Mouse (Mus musculus) heart, embryonic 11.5 days (tissue): ENCODE results near the gene Nrcam. TPM values are rescaled to one million over a fixed set of nuclear protein-coding genes. Genes with fewer than 3 reads are reported as not detected.
"Not testable (repeated sequence)": the region's sequence is repeated elsewhere in the genome, so short reads cannot be mapped to it uniquely, and the experiment has no call there.

ENCODE experiments used
- ATAC-seq: fragments of 200-750 bp; cut with Nextera tagmentation; replicated peaks from 2 replicates; pipeline ENCODE4 v1.8.0; 2017; ENCODE audit warnings: moderate library complexity; ENCODE audit not compliant: insufficient number of reproducible peaks, low FRiP score, low TSS enrichment
- H3K27ac ChIP-seq: fragments of 300-500 bp; sonication (generic); 2 replicates; pipeline ENCODE4 v1.5.1; 2014; ENCODE audit warnings: mild to moderate bottlenecking, low read depth, low read length
- H3K27me3 ChIP-seq: fragments of 300-500 bp; sonication (generic); 2 replicates; pipeline ENCODE4 v1.6.1; 2014; ENCODE audit warnings: mild to moderate bottlenecking, low read length, mixed read lengths; ENCODE audit not compliant: control insufficient read depth, insufficient read depth
- H3K36me3 ChIP-seq: fragments of 300-500 bp; sonication (generic); 2 replicates; pipeline ENCODE4 v1.6.1; 2014; ENCODE audit warnings: mild to moderate bottlenecking, low read length, moderate library complexity, mixed read lengths; ENCODE audit not compliant: control insufficient read depth, insufficient read depth
- H3K4me1 ChIP-seq: fragments of 300-500 bp; sonication (generic); 2 replicates; pipeline ENCODE4 v1.6.1; 2014; ENCODE audit warnings: low read length; ENCODE audit not compliant: control insufficient read depth, insufficient read depth
- H3K4me2 ChIP-seq: fragments of 300-500 bp; sonication (generic); 2 replicates; pipeline ENCODE4 v1.6.1; 2014; ENCODE audit warnings: mild to moderate bottlenecking, moderate library complexity
- H3K4me3 ChIP-seq: fragments of 300-500 bp; sonication (generic); 2 replicates; pipeline ENCODE4 v1.5.1; 2014; ENCODE audit warnings: low read depth, low read length
- H3K9ac ChIP-seq: fragments of 300-500 bp; sonication (generic); 2 replicates; pipeline ENCODE4 v1.6.1; 2014; ENCODE audit warnings: mild to moderate bottlenecking, low read depth, low read length, moderate library complexity
- H3K9me3 ChIP-seq: fragments of 300-500 bp; sonication (generic); replicated peaks from 2 replicates; pipeline ENCODE4 v1.6.1; 2016; ENCODE audit warnings: low read length; ENCODE audit not compliant: control insufficient read depth
- WGBS: fragments of 180-500 bp; shearing (Covaris S2); extraction: QIAGEN DNeasy Blood & Tissue Kit; methylation state at CpG from one replicate; pipeline ENCODE4 v1.1.7; 2014; ENCODE audit not compliant: insufficient replicate concordance; 5-methylcytosine and 5-hydroxymethylcytosine counted together
- polyA plus RNA-seq: library from polyadenylated mRNA; unstranded; fragments of >200 nt; fragmentation: Nextera tagmentation; extraction: Ambion mirVana; gene quantifications from 2 replicates; pipeline ENCODE4 v1.2.1, GENCODE M21; 2014

The Nrcam gene
- polyA plus RNA-seq, result 0.84 and 1.6 TPM in 2 replicates

DNA sequence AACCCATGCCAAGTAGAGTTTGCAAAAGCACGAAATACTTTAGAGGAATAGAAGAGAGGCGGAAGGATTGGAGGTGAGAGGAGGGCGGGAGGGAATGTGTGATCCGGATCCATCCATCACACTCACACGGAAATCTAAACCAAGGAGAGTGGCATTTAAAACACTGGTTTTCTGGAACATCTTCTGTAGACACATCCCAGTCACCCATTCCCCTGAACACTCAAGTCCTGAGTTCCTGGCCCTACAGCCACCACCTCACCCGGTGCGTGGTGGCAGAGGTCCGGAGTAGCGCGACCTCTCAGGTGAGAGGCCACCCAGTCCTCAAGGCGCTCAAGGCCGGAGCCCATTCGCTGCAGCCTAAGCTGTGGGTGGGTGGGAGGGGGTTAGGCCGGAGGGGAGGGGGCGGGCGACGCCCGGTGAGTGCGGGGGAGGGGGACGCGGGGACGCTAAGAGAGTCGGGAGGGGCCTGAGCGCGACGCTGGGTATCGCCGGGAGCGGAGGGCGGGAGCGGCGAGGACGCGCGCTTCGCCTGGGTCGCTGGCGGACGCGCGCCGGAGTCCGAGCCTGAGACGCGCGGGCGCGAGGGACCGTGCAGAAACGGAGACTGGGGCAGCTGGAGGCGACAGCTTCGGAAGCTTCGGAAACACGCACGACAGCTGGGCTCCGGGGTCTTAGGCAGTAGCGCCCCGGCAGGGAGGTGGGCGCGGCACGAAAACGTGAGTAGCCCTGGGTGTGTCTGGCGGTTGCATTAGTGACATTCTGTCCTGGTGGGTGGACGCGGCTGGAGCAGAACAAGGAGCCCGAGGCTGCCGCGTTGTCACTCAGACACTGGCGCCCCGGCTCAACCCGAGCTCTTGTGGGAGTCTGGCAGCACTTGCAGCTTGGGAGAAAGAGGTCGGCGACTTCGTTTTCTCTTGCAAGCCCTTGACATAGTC is at the start of gene Nrcam:
TSS of gene Nrcam (plus strand) at position 505 of the 935 bp plus-strand sequence.
- peak within 1 kb of the TSS; percentile 46; the same call in 1 of the 2 replicates for H3K9ac ChIP-seq
- H3K27ac ChIP-seq, result no peak within 1 kb of the TSS
- ATAC-seq, result peak; percentile 48

DNA sequence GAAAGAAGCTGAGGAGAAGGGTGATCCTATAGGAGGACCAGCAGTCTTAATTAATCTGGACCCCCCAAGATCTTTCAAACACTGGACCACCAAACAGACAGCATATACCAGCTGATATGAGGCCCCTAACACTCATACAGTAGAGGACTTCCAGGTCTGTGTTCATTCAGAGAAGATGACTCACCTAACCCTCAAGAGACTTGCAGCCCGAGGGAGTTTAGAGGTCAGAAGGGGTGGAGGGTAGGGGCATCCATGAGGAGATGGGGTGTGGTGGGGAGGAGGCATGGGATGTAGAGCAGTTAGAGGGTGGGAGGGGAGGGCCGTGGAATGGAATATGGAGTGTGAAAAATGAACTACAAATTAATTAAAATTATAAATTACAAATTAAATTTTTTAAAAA is 48.5 kb upstream of the Nrcam start:
- WGBS, result 43% methylated on average over 2 of the region's 2 CpGs

More for the DNA sequence above, at the start of gene Nrcam:
- H3K4me2 ChIP-seq, result peak within 1 kb of the TSS; percentile 98
- peaks cover 9% of the 10 kb centered on the region; the same call in 1 of the 2 replicates for H3K27me3 ChIP-seq
- H3K36me3 ChIP-seq, result no peaks in the 10 kb centered on the region
- peak within 1 kb of the TSS; percentile 68 for H3K4me3 ChIP-seq
- no peaks in the 10 kb centered on the region for H3K9me3 ChIP-seq
- H3K4me1 ChIP-seq, result no peaks in the 10 kb centered on the region
- 2% methylated on average over 63 of the region's 74 CpGs for WGBS

DNA sequence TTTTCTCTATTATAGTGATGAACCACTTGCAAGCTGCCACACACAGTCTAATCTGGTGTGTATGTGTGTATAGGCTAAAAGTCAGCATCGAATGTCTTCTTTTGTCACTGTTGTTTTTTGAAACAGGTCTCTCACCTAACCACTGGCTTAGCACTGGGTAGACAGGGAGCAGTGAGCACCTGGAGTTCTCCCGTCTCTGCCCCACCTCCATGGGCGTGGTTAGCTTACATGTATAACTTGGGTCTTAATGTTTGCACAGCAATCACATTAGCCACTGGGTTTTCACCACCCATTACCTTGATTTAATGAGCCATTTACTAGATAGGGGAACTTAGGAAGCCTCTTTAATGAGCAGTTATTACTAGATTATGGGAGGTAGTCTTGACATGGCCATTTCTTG is 47.2 kb upstream of the Nrcam start:
- H3K4me3 ChIP-seq, result no peak overlapping the region
- no peak overlapping the region for H3K9ac ChIP-seq
- H3K4me2 ChIP-seq, result no peak overlapping the region
- no peak overlapping the region for H3K27ac ChIP-seq
- H3K9me3 ChIP-seq, result no peaks in the 10 kb centered on the region
- 81% methylated on average over 3 of the region's 3 CpGs for WGBS
- no peaks in the 10 kb centered on the region for H3K4me1 ChIP-seq
- ATAC-seq, result no peak
- H3K27me3 ChIP-seq, result no peaks in the 10 kb centered on the region
- no peaks in the 10 kb centered on the region for H3K36me3 ChIP-seq

More for the DNA sequence above, 48.5 kb upstream of the Nrcam start:
- not testable (repeated sequence) for ATAC-seq, H3K4me1 ChIP-seq, H3K36me3 ChIP-seq, H3K27ac ChIP-seq, H3K4me2 ChIP-seq, H3K9ac ChIP-seq, H3K4me3 ChIP-seq, H3K27me3 ChIP-seq, H3K9me3 ChIP-seq

GRCm38 (mm10) chr12:44283378-44283777 is 45.3 kb upstream of the Nrcam start:
- no peaks in the 10 kb centered on the region for H3K9me3 ChIP-seq
- H3K9ac ChIP-seq, result no peak overlapping the region
- no peaks in the 10 kb centered on the region for H3K27me3 ChIP-seq
- no peak overlapping the region for H3K4me2 ChIP-seq
- H3K4me1 ChIP-seq, result no peaks in the 10 kb centered on the region
- no peaks in the 10 kb centered on the region for H3K36me3 ChIP-seq
- no peak overlapping the region for H3K4me3 ChIP-seq
- WGBS, result 63% methylated on average over 9 of the region's 9 CpGs
- H3K27ac ChIP-seq, result peak overlapping the region; percentile 37; the same call in 1 of the 2 replicates
- no peak for ATAC-seq

GRCm38 (mm10) chr12:44286992-44287391 is 41.7 kb upstream of the Nrcam start:
- no peaks in the 10 kb centered on the region for H3K27me3 ChIP-seq
- no peaks in the 10 kb centered on the region for H3K4me1 ChIP-seq
- no peaks in the 10 kb centered on the region for H3K36me3 ChIP-seq
- H3K4me3 ChIP-seq, result no peak overlapping the region
- 96% methylated on average over 8 of the region's 8 CpGs for WGBS
- ATAC-seq, result no peak
- H3K27ac ChIP-seq, result no peak overlapping the region
- no peak overlapping the region for H3K9ac ChIP-seq
- no peak overlapping the region for H3K4me2 ChIP-seq
- H3K9me3 ChIP-seq, result no peaks in the 10 kb centered on the region

DNA sequence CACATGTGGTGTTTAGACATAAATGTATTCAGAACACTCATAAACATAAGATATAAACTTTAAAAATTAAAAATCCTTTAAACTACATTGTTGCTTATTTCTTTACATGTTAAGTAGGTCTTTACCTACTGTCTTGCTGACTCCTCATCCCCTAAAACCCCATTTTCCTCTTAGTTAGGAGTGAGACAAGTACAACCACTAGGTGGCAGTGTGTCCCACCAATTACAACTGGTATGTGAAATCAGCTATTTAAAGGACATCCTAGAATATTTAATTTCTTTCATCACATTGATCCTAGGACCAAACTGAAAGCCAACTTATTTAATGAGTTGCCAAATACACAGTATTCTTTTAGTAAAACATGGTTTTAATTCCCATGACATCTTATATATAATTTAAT is 36.4 kb upstream of the Nrcam start:
- no peak overlapping the region for H3K27ac ChIP-seq
- ATAC-seq, result no peak
- H3K4me1 ChIP-seq, result no peaks in the 10 kb centered on the region
- no peaks in the 10 kb centered on the region for H3K27me3 ChIP-seq
- H3K36me3 ChIP-seq, result no peaks in the 10 kb centered on the region
- H3K4me3 ChIP-seq, result no peak overlapping the region
- H3K4me2 ChIP-seq, result no peak overlapping the region
- no peaks in the 10 kb centered on the region for H3K9me3 ChIP-seq
- H3K9ac ChIP-seq, result no peak overlapping the region

DNA sequence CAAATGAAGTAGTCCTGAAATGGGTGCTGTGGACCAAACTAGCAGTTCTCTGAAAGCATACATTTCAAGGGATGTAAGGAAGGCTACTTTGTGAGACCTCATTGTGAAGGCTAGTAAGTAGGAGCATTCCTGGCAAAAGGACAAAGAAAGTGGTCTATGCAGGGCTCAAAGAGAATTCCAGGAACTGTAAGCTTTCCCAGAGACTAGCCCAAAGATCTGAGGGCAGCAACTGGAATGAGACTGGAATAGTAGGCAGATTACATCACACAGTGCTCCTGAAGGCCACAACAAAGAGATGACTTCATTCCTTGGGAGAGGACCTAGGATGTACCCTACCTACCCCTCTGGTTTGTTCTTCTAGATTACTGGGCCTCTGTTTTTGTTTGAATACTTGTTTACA is 27.9 kb upstream of the Nrcam start:
- Histone ChIP-seq H3K27ac (no peak overlapping the region), H3K36me3 (peaks cover 4% of the 10 kb centered on the region), H3K4me2 (no peak overlapping the region), H3K4me3 (no peak overlapping the region), H3K27me3 (no peaks in the 10 kb centered on the region), H3K9me3 (no peaks in the 10 kb centered on the region), H3K9ac (no peak overlapping the region), H3K4me1 (no peaks in the 10 kb centered on the region)
- ATAC-seq, result no peak

DNA sequence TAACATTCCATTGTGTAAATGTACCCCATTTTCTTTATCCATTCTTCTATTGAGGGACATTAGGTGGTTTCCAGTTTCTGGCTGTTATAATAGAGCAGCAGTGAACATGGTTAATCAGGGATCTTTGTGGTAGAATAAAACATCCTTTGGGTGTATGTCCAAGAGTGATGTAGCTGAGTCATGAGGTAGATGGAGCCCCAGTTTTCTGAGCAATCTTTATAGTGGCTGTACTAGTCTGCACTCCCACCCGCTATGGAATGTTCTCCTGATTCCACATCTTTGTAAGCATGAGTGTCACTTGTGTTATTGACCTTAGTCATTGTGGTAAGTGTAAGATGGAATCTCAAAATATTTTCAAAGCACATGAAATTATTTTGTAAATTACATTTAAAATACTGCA is 24.7 kb upstream of the Nrcam start:
- Histone ChIP-seq H3K4me3 (no peak overlapping the region), H3K36me3 (peaks cover 4% of the 10 kb centered on the region), H3K4me2 (no peak overlapping the region), H3K9me3 (no peaks in the 10 kb centered on the region), H3K27me3 (no peaks in the 10 kb centered on the region), H3K27ac (no peak overlapping the region), H3K9ac (no peak overlapping the region), H3K4me1 (peaks cover 3% of the 10 kb centered on the region; the same call in 1 of the 2 replicates)
- ATAC-seq, result no peak
- 80% methylated on average over 1 of the region's 1 CpGs for WGBS

GRCm38 (mm10) chr12:44304869-44305268 is 23.8 kb upstream of the Nrcam start:
- no peak overlapping the region for H3K27ac ChIP-seq
- no peaks in the 10 kb centered on the region for H3K9me3 ChIP-seq
- H3K27me3 ChIP-seq, result no peaks in the 10 kb centered on the region
- H3K4me1 ChIP-seq, result peaks cover 3% of the 10 kb centered on the region; the same call in 1 of the 2 replicates
- peaks cover 4% of the 10 kb centered on the region for H3K36me3 ChIP-seq
- 83% methylated on average over 5 of the region's 5 CpGs for WGBS
- no peak overlapping the region for H3K9ac ChIP-seq
- no peak overlapping the region for H3K4me3 ChIP-seq
- ATAC-seq, result no peak
- H3K4me2 ChIP-seq, result no peak overlapping the region
